Mouse (Mus musculus): Measurements from ENCODE around the gene Tmeff1. TPM values are rescaled to one million over a fixed set of nuclear protein-coding genes. Genes with fewer than 3 reads are reported as not detected.

Tmeff1 gene
- polyA plus RNA-seq (2014; fragmentation: Nextera tagmentation; extraction: Ambion mirVana), result 25.0 and 25.8 TPM in 2 replicates

GRCm38 (mm10) chr4:48584421-48585240 is at the start of gene Tmeff1:
Gene Tmeff1, plus strand, starts transcription at chr4:48585174.
- H3K9me3 ChIP-seq (ENCODE audit: control insufficient read depth, low read length), result no peaks in the 10 kb centered on the region
- 2% methylated on average over 53 of the region's 64 CpGs for WGBS
- H3K9ac ChIP-seq (ENCODE audit: low read depth, low read length), result peak within 1 kb of the TSS; percentile 81
- H3K27ac ChIP-seq (ENCODE audit: low read depth, low read length), result peak within 1 kb of the TSS; percentile 69
- H3K36me3 ChIP-seq (ENCODE audit: control insufficient read depth, insufficient read depth, low read length), result 0 out of 2 replicates have a peak, but pooled peaks cover 2% of the 10 kb centered on the region
- peak within 1 kb of the TSS; percentile 86 for H3K4me3 ChIP-seq (ENCODE audit: low read depth, low read length)
- ATAC-seq (replicated peaks; ENCODE audit: low FRiP score) (peak; percentile 64), DNase-seq (ENCODE audit: low spot score) (peak; percentile 66)
- H3K4me2 ChIP-seq, result peak within 1 kb of the TSS; percentile 89
- H3K4me1 ChIP-seq (replicated peaks; ENCODE audit: control insufficient read depth, insufficient read depth, low read length), result no peaks in the 10 kb centered on the region; the same call in 1 of the 2 replicates
- peaks cover 4% of the 10 kb centered on the region; the same call in 1 of the 2 replicates for H3K27me3 ChIP-seq (replicated peaks; ENCODE audit: control insufficient read depth, insufficient read depth, low read length)

DNA sequence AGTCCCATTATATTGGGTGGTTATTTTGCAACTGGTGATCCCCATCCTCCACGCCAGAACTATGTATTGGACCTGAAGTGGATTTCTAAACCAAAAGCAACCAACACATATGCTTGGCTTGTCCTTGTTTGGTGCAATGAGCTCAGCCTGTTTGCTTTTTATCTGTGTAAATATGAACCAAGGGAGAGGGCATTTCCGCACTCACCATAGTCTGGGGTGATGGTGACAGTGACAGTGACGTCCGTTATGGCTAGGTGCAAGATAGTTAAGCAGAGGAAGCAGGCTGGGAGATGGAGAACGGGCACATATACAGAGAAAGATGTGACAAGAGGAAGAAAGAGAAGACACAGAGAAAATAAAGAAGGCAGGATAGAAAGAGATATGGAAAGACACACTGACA is 48.7 kb upstream of the Tmeff1 start:
- Histone ChIP-seq H3K27me3 (replicated peaks; ENCODE audit: control insufficient read depth, insufficient read depth, low read length) (peaks cover 5% of the 10 kb centered on the region; the same call in 1 of the 2 replicates), H3K4me1 (replicated peaks; ENCODE audit: control insufficient read depth, insufficient read depth, low read length) (peaks cover 3% of the 10 kb centered on the region; the same call in 1 of the 2 replicates), H3K4me3 (ENCODE audit: low read depth, low read length) (no peak overlapping the region), H3K4me2 (no peak overlapping the region), H3K36me3 (ENCODE audit: control insufficient read depth, insufficient read depth, low read length) (no peaks in the 10 kb centered on the region), H3K9ac (ENCODE audit: low read depth, low read length) (no peak overlapping the region), H3K9me3 (ENCODE audit: control insufficient read depth, low read length) (no peaks in the 10 kb centered on the region), H3K27ac (ENCODE audit: low read depth, low read length) (no peak overlapping the region)
- DNase-seq (ENCODE audit: low spot score) (no peak), ATAC-seq (replicated peaks; ENCODE audit: low FRiP score) (no peak)
- 69% methylated on average over 5 of the region's 5 CpGs for WGBS

GRCm38 (mm10) chr4:48537024-48537423 is 48.0 kb upstream of the Tmeff1 start:
- H3K27ac ChIP-seq (ENCODE audit: low read depth, low read length), result no peak overlapping the region
- H3K4me3 ChIP-seq (ENCODE audit: low read depth, low read length), result no peak overlapping the region
- WGBS, result 84% methylated on average over 5 of the region's 5 CpGs
- no peaks in the 10 kb centered on the region for H3K36me3 ChIP-seq (ENCODE audit: control insufficient read depth, insufficient read depth, low read length)
- H3K27me3 ChIP-seq (replicated peaks; ENCODE audit: control insufficient read depth, insufficient read depth, low read length), result peaks cover 5% of the 10 kb centered on the region; the same call in 1 of the 2 replicates
- H3K9ac ChIP-seq (ENCODE audit: low read depth, low read length), result no peak overlapping the region
- H3K9me3 ChIP-seq (ENCODE audit: control insufficient read depth, low read length), result no peaks in the 10 kb centered on the region
- peaks cover 7% of the 10 kb centered on the region for H3K4me1 ChIP-seq (replicated peaks; ENCODE audit: control insufficient read depth, insufficient read depth, low read length)
- H3K4me2 ChIP-seq, result no peak overlapping the region
- DNase-seq (ENCODE audit: low spot score) (no peak), ATAC-seq (replicated peaks; ENCODE audit: low FRiP score) (no peak)

- Histone ChIP-seq H3K36me3 (ENCODE audit: control insufficient read depth, insufficient read depth, low read length) (no peaks in the 10 kb centered on the region), H3K27me3 (replicated peaks; ENCODE audit: control insufficient read depth, insufficient read depth, low read length) (peaks cover 7% of the 10 kb centered on the region; the same call in 1 of the 2 replicates), H3K9me3 (ENCODE audit: control insufficient read depth, low read length) (no peaks in the 10 kb centered on the region), H3K27ac (ENCODE audit: low read depth, low read length) (no peak overlapping the region), H3K4me1 (replicated peaks; ENCODE audit: control insufficient read depth, insufficient read depth, low read length) (peaks cover 16% of the 10 kb centered on the region), H3K9ac (ENCODE audit: low read depth, low read length) (no peak overlapping the region), H3K4me3 (ENCODE audit: low read depth, low read length) (no peak overlapping the region), H3K4me2 (no peak overlapping the region)
- 81% methylated on average over 2 of the region's 2 CpGs for WGBS
- DNase-seq (ENCODE audit: low spot score) (no peak), ATAC-seq (replicated peaks; ENCODE audit: low FRiP score) (no peak)
Measured at GRCm38 (mm10) chr4:48538581-48538980, 46.4 kb upstream of the Tmeff1 start.

DNA sequence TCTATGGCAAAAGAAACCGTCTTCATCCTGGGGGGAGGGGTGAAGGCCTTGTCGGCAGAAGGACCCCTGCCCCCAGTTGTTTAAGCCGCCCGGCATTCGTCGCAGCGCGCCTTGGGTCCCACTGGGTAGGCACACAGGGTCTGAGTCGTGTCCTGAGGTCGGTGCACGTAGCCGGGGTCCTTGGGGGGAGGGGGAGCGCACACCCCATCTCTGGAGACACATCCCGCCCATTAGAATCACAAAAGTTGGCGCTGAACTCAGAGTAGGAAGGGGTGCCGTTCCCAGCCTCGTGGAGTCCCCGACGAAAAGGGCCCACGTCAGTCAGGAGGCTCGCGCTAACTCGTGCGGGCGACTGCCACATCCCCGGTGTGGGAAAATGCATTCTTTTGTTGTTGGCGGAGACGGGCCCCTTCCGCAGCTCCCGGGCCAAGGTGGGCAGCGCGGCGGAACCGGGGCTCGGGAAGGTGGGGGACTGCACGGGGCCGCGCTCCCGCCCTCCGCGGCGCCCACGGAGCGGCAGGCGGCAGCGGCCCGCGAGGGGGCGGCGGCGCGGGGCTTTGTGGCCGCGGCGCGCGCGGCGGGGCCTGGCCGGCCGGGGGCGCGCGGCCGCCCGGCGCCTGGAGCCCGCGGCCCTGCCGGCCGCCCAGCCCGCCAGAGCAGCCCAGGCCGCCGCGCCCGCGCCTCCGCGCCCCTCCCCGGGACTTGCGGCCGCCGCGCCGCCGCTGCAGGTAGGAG is 45.0 kb upstream of the Tmeff1 start, which contains the start of gene Msantd3:
Gene Msantd3, plus strand, starts transcription at position 95 of the 735 bp plus-strand sequence.
- Histone ChIP-seq H3K36me3 (ENCODE audit: control insufficient read depth, insufficient read depth, low read length) (no peaks in the 10 kb centered on the region), H3K9me3 (ENCODE audit: control insufficient read depth, low read length) (no peaks in the 10 kb centered on the region), H3K4me1 (replicated peaks; ENCODE audit: control insufficient read depth, insufficient read depth, low read length) (peaks cover 16% of the 10 kb centered on the region), H3K27ac (ENCODE audit: low read depth, low read length) (peak within 1 kb of the TSS; percentile 73), H3K4me2 (peak within 1 kb of the TSS; percentile 82), H3K27me3 (replicated peaks; ENCODE audit: control insufficient read depth, insufficient read depth, low read length) (peaks cover 7% of the 10 kb centered on the region; the same call in 1 of the 2 replicates), H3K9ac (ENCODE audit: low read depth, low read length) (peak within 1 kb of the TSS; percentile 82), H3K4me3 (ENCODE audit: low read depth, low read length) (peak within 1 kb of the TSS; percentile 73)
- DNase-seq (ENCODE audit: low spot score) (peak; percentile 80), ATAC-seq (replicated peaks; ENCODE audit: low FRiP score) (peak; percentile 60)
- under 1% methylated on average over 71 of the region's 86 CpGs for WGBS

DNA sequence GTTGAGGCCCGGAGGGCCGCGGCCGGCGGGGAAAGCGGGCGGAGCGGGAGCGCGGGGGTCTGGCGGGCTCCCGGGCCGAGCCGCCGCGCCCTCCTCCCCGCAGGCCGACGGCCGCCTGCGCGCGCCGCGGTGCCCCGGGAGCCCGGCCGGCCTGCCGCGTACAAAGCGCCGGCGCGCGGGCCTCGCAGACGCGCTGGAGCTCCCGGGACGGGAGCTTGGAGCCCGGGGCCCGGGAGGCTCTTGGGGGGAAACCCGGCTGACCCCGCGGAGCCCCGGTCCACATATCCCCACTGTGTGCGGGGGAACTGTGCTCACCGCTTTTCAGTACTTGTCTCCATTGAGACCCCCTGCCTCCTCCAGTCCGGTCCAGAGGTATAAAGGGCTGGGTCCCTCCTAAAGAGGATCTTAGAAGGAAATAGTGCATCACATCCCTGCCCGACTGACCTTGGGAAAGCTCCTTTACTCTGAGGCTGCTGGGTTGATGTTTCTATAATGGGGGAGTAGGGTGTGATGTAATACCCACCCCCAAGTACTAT is 44.3 kb upstream of the Tmeff1 start:
- ATAC-seq (replicated peaks; ENCODE audit: low FRiP score) (peak; percentile 61), DNase-seq (ENCODE audit: low spot score) (peak; percentile 61)
- peaks cover 22% of the 10 kb centered on the region for H3K4me1 ChIP-seq (replicated peaks; ENCODE audit: control insufficient read depth, insufficient read depth, low read length)
- peak overlapping the region; percentile 82 for H3K4me2 ChIP-seq
- H3K36me3 ChIP-seq (ENCODE audit: control insufficient read depth, insufficient read depth, low read length), result no peaks in the 10 kb centered on the region
- H3K27ac ChIP-seq (ENCODE audit: low read depth, low read length), result peak overlapping the region; percentile 73
- H3K9ac ChIP-seq (ENCODE audit: low read depth, low read length), result peak overlapping the region; percentile 82
- under 1% methylated on average over 29 of the region's 50 CpGs for WGBS
- peak overlapping the region; percentile 73 for H3K4me3 ChIP-seq (ENCODE audit: low read depth, low read length)
- H3K27me3 ChIP-seq (replicated peaks; ENCODE audit: control insufficient read depth, insufficient read depth, low read length), result peaks cover 7% of the 10 kb centered on the region; the same call in 1 of the 2 replicates
- no peaks in the 10 kb centered on the region for H3K9me3 ChIP-seq (ENCODE audit: control insufficient read depth, low read length)

DNA sequence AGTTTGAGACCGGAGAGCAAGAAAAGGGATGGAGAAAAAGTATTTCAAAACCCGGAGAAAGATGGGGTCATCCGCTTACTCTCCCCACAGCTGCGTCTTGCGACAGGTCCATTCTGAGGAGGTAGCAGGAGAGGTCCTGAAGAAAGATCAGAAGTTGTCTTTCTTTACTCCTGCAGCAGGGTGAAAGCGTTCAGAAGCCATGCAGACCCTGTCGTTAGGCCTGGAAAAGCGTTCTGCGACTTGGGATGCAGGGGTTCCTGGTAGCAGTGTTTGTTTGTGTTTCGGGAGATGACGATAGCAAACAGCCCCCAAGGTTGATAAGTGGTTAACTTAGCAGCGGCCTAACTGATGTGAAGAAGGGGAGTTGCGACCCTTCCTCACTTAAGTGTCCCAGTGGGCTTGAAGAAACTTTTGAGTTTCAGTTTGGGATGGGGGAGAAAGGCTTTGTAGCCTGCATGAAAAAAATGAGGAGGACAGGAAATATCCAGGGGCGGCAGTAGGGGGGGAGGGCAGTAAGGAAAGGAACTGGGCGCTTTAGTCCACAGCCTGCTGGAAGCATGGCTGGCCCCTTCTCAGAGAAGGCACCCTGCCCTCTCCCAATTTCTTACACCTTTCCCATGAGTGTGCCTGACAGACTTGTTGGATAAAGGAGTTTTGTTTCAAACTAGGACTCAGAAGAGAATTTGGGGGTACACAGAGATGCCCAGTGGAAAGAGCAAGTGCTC is 43.3 kb upstream of the Tmeff1 start:
- Histone ChIP-seq H3K27me3 (replicated peaks; ENCODE audit: control insufficient read depth, insufficient read depth, low read length) (peaks cover 7% of the 10 kb centered on the region; the same call in 1 of the 2 replicates), H3K9me3 (ENCODE audit: control insufficient read depth, low read length) (no peaks in the 10 kb centered on the region), H3K9ac (ENCODE audit: low read depth, low read length) (0 out of 2 replicates have a peak overlapping the region, but pooled peaks have one; percentile 6), H3K4me1 (replicated peaks; ENCODE audit: control insufficient read depth, insufficient read depth, low read length) (peaks cover 29% of the 10 kb centered on the region), H3K27ac (ENCODE audit: low read depth, low read length) (no peak overlapping the region), H3K36me3 (ENCODE audit: control insufficient read depth, insufficient read depth, low read length) (no peaks in the 10 kb centered on the region), H3K4me2 (peak overlapping the region; percentile 82), H3K4me3 (ENCODE audit: low read depth, low read length) (peak overlapping the region; percentile 73)
- no peak for DNase-seq (ENCODE audit: low spot score)
- ATAC-seq (replicated peaks; ENCODE audit: low FRiP score), result no peak
- WGBS, result 15% methylated on average over 15 of the region's 15 CpGs

- Histone ChIP-seq H3K9ac (ENCODE audit: low read depth, low read length) (no peak overlapping the region), H3K4me2 (peak overlapping the region; percentile 82), H3K9me3 (ENCODE audit: control insufficient read depth, low read length) (no peaks in the 10 kb centered on the region), H3K4me3 (ENCODE audit: low read depth, low read length) (no peak overlapping the region), H3K27ac (ENCODE audit: low read depth, low read length) (no peak overlapping the region), H3K36me3 (ENCODE audit: control insufficient read depth, insufficient read depth, low read length) (no peaks in the 10 kb centered on the region), H3K27me3 (replicated peaks; ENCODE audit: control insufficient read depth, insufficient read depth, low read length) (peaks cover 7% of the 10 kb centered on the region; the same call in 1 of the 2 replicates), H3K4me1 (replicated peaks; ENCODE audit: control insufficient read depth, insufficient read depth, low read length) (peaks cover 29% of the 10 kb centered on the region)
- ATAC-seq (replicated peaks; ENCODE audit: low FRiP score), result no peak
- WGBS, result 37% methylated on average over 5 of the region's 5 CpGs
- no peak for DNase-seq (ENCODE audit: low spot score)
Measured at GRCm38 (mm10) chr4:48542351-48542750, 42.6 kb upstream of the Tmeff1 start.

Measured in liver, embryonic 11.5 days (tissue).